Mouse (Mus musculus) forebrain, embryonic 14.5 days (tissue): ENCODE data around the gene Chat. TPM values are rescaled to one million over a fixed set of nuclear protein-coding genes. Genes with fewer than 3 reads are reported as not detected.
A peak's percentile ranks its signal among the peaks of the same experiment; 100 is the strongest.

Source experiments
- ATAC-seq: fragments of 200-750 bp; cut with Nextera tagmentation; 2 replicates; pipeline ENCODE4 v1.8.0; 2017; ENCODE audit warnings: mild to moderate bottlenecking, moderate library complexity
- DNase-seq: peaks from one replicate; pipeline ENCODE4 v3.0.0-alpha.2; 2015; ENCODE audit warnings: low spot score
- H3K27ac ChIP-seq: fragments of 300-500 bp; sonication (generic); 2 replicates; pipeline ENCODE4 v1.5.1; 2014; ENCODE audit warnings: low read depth, mild to moderate bottlenecking, control low read depth, low read length, moderate library complexity
- H3K27me3 ChIP-seq: fragments of 300-500 bp; sonication (generic); replicated peaks from 2 replicates; pipeline ENCODE4 v1.6.1; 2014; ENCODE audit warnings: low read length, control low read depth, mixed read lengths; ENCODE audit not compliant: control insufficient read depth, insufficient read depth
- H3K36me3 ChIP-seq: fragments of 300-500 bp; sonication (generic); 2 replicates; pipeline ENCODE4 v1.6.1; 2014; ENCODE audit warnings: low read length, control low read depth; ENCODE audit not compliant: control insufficient read depth, insufficient read depth
- H3K4me1 ChIP-seq: fragments of 300-500 bp; sonication (generic); 2 replicates; pipeline ENCODE4 v1.6.1; 2014; ENCODE audit warnings: antibody characterized with exemption, low read length, control low read depth; ENCODE audit not compliant: control insufficient read depth, insufficient read depth
- H3K4me2 ChIP-seq: fragments of 300-500 bp; sonication (generic); 2 replicates; pipeline ENCODE4 v1.6.1; 2014; ENCODE audit warnings: mild to moderate bottlenecking, control low read depth, low read length
- H3K4me3 ChIP-seq: fragments of 300-500 bp; sonication (generic); 2 replicates; pipeline ENCODE4 v1.5.1; 2014; ENCODE audit warnings: low read depth, low read length, control low read depth
- H3K9ac ChIP-seq: fragments of 300-500 bp; sonication (generic); 2 replicates; pipeline ENCODE4 v1.6.1; 2014; ENCODE audit warnings: mild to moderate bottlenecking, low read length, control low read depth, moderate library complexity
- H3K9me3 ChIP-seq: fragments of 300-500 bp; sonication (generic); replicated peaks from 2 replicates; pipeline ENCODE4 v1.6.1; 2016; ENCODE audit warnings: low read length, control low read depth, mixed read lengths; ENCODE audit not compliant: control insufficient read depth
- WGBS: fragments of 180-500 bp; shearing (Covaris S2); extraction: QIAGEN DNeasy Blood & Tissue Kit; methylation state at CpG from one replicate; pipeline ENCODE4 v1.1.7; 2014; 5-methylcytosine and 5-hydroxymethylcytosine counted together
- polyA plus RNA-seq: library from polyadenylated mRNA; unstranded; fragments of >200 nt; fragmentation: Nextera tagmentation; extraction: Ambion mirVana; gene quantifications from 2 replicates; pipeline ENCODE4 v1.2.1, GENCODE M21; 2014

The Chat gene
- polyA plus RNA-seq, result not detected in 2 replicates

GRCm38 (mm10) chr14:32465889-32466288, at the start of gene Chat:
TSS of gene Chat (minus strand) at chr14:32465989.
- H3K4me2 ChIP-seq, result peak within 1 kb of the TSS; percentile 59
- 14% methylated on average over 13 of the region's 13 CpGs for WGBS
- 0 out of 2 replicates have a peak within 1 kb of the TSS, but pooled peaks have one; percentile 21 for H3K9ac ChIP-seq
- H3K27ac ChIP-seq, result no peak within 1 kb of the TSS
- no peak for DNase-seq
- peak within 1 kb of the TSS; percentile 35 for H3K4me3 ChIP-seq
- H3K4me1 ChIP-seq, result peaks cover 9% of the 10 kb centered on the region
- no peak for ATAC-seq
- peaks cover 64% of the 10 kb centered on the region for H3K27me3 ChIP-seq
- no peaks in the 10 kb centered on the region for H3K36me3 ChIP-seq
- no peaks in the 10 kb centered on the region for H3K9me3 ChIP-seq

- under 1% methylated on average over 60 of the region's 62 CpGs for WGBS
Observed at GRCm38 (mm10) chr14:32513336-32514032, 47.7 kb upstream of the Chat start, which contains the start of gene Ercc6. TSS of gene Ercc6 (plus strand) at chr14:32513521.

GRCm38 (mm10) chr14:32512912-32513311, 47.1 kb upstream of the Chat start:
- 0 out of 2 replicates have a peak, but pooled peaks cover 6% of the 10 kb centered on the region for H3K4me1 ChIP-seq
- H3K36me3 ChIP-seq, result peaks cover 16% of the 10 kb centered on the region
- H3K9ac ChIP-seq, result peak overlapping the region; percentile 79; the same call in 1 of the 2 replicates
- H3K4me2 ChIP-seq, result peak overlapping the region; percentile 84
- H3K9me3 ChIP-seq, result no peaks in the 10 kb centered on the region
- H3K4me3 ChIP-seq, result peak overlapping the region; percentile 71
- ATAC-seq (peak; percentile 31), DNase-seq (no peak)
- 49% methylated on average over 9 of the region's 9 CpGs for WGBS
- 0 out of 2 replicates have a peak overlapping the region, but pooled peaks have one; percentile 80 for H3K27ac ChIP-seq
- no peaks in the 10 kb centered on the region for H3K27me3 ChIP-seq

More at GRCm38 (mm10) chr14:32513336-32514032, 47.7 kb upstream of the Chat start, which contains the start of gene Ercc6:
- peak within 1 kb of the TSS; percentile 71 for H3K4me3 ChIP-seq
- H3K27me3 ChIP-seq, result no peaks in the 10 kb centered on the region
- H3K27ac ChIP-seq, result peak within 1 kb of the TSS; percentile 80
- peaks cover 19% of the 10 kb centered on the region for H3K36me3 ChIP-seq
- no peaks in the 10 kb centered on the region for H3K9me3 ChIP-seq
- DNase-seq (peak; percentile 98), ATAC-seq (peak; percentile 97)
- peak within 1 kb of the TSS; percentile 79 for H3K9ac ChIP-seq
- 0 out of 2 replicates have a peak, but pooled peaks cover 6% of the 10 kb centered on the region for H3K4me1 ChIP-seq
- peak within 1 kb of the TSS; percentile 84 for H3K4me2 ChIP-seq

- no peaks in the 10 kb centered on the region for H3K36me3 ChIP-seq
- no peak overlapping the region for H3K4me3 ChIP-seq
- H3K27ac ChIP-seq, result no peak overlapping the region
- ATAC-seq (no peak), DNase-seq (no peak)
- H3K9me3 ChIP-seq, result no peaks in the 10 kb centered on the region
- no peaks in the 10 kb centered on the region for H3K27me3 ChIP-seq
- 87% methylated on average over 6 of the region's 6 CpGs for WGBS
- 0 out of 2 replicates have a peak, but pooled peaks cover 6% of the 10 kb centered on the region for H3K4me1 ChIP-seq
- no peak overlapping the region for H3K4me2 ChIP-seq
- no peak overlapping the region for H3K9ac ChIP-seq
Observed at GRCm38 (mm10) chr14:32509443-32509961, 43.7 kb upstream of the Chat start.

- Histone ChIP-seq H3K4me1 (no peaks in the 10 kb centered on the region), H3K27ac (no peak overlapping the region), H3K9me3 (no peaks in the 10 kb centered on the region), H3K4me3 (no peak overlapping the region), H3K4me2 (no peak overlapping the region), H3K9ac (no peak overlapping the region), H3K27me3 (no peaks in the 10 kb centered on the region), H3K36me3 (no peaks in the 10 kb centered on the region)
- ATAC-seq (no peak), DNase-seq (no peak)
- 77% methylated on average over 10 of the region's 10 CpGs for WGBS
Observed at GRCm38 (mm10) chr14:32508105-32508835, 42.5 kb upstream of the Chat start.

- no peaks in the 10 kb centered on the region for H3K4me1 ChIP-seq
- H3K27ac ChIP-seq, result no peak overlapping the region
- no peak overlapping the region for H3K4me3 ChIP-seq
- no peaks in the 10 kb centered on the region for H3K27me3 ChIP-seq
- H3K9me3 ChIP-seq, result no peaks in the 10 kb centered on the region
- no peak overlapping the region for H3K4me2 ChIP-seq
- no peak overlapping the region for H3K9ac ChIP-seq
- no peaks in the 10 kb centered on the region for H3K36me3 ChIP-seq
- WGBS, result 70% methylated on average over 4 of the region's 4 CpGs
- ATAC-seq (no peak), DNase-seq (no peak)
Observed at GRCm38 (mm10) chr14:32507216-32507615, 41.4 kb upstream of the Chat start.

GRCm38 (mm10) chr14:32506329-32506728, 40.5 kb upstream of the Chat start:
- H3K36me3 ChIP-seq, result no peaks in the 10 kb centered on the region
- H3K27ac ChIP-seq, result no peak overlapping the region
- DNase-seq, result no peak
- H3K4me3 ChIP-seq, result no peak overlapping the region
- no peak for ATAC-seq
- H3K27me3 ChIP-seq, result no peaks in the 10 kb centered on the region
- WGBS, result 89% methylated on average over 10 of the region's 10 CpGs
- H3K9ac ChIP-seq, result no peak overlapping the region
- no peak overlapping the region for H3K4me2 ChIP-seq
- H3K4me1 ChIP-seq, result no peaks in the 10 kb centered on the region
- H3K9me3 ChIP-seq, result no peaks in the 10 kb centered on the region

- no peak overlapping the region for H3K4me3 ChIP-seq
- no peaks in the 10 kb centered on the region for H3K4me1 ChIP-seq
- no peak for DNase-seq
- no peaks in the 10 kb centered on the region for H3K9me3 ChIP-seq
- 85% methylated on average over 1 of the region's 1 CpGs for WGBS
- H3K36me3 ChIP-seq, result no peaks in the 10 kb centered on the region
- no peaks in the 10 kb centered on the region for H3K27me3 ChIP-seq
- no peak overlapping the region for H3K4me2 ChIP-seq
- H3K9ac ChIP-seq, result no peak overlapping the region
- no peak overlapping the region for H3K27ac ChIP-seq
- ATAC-seq, result no peak
Observed at GRCm38 (mm10) chr14:32503897-32504296, 38.1 kb upstream of the Chat start.
